ENCODE assay signal across 16 mouse cellular contexts in genomic region chr7:34321119-34321518, GRCm38 (mm10).
"Had no signal": no experiment of that assay in that cellular context is flagged by ENCODE, and none has a peak within 500 bp of the region (broad histone marks: within the 10 kb centered on the region; RNA-seq: fewer than 3 reads in every experiment).

No protein-coding gene starts in this region.

- H3K36me3 ChIP-seq: liver, embryonic 13.5 days; neural tube, embryonic 12.5 days had no signal

- DNase-seq: kidney, adult 2 months; kidney, postnatal 25 days; liver, embryonic 13.5 days; lung, adult 2 months; lung, postnatal 14 days; lung, postnatal 4 days; midbrain, embryonic 14.5 days; retina, postnatal 1 day; right cerebral cortex, postnatal 25 days; thymus, adult 2 months; thymus, postnatal 14 days; thymus, postnatal 4 days had no signal

- H3K9ac ChIP-seq: liver, embryonic 13.5 days; neural tube, embryonic 12.5 days had no signal

- H3K27ac ChIP-seq: kidney, postnatal 0 days; liver, embryonic 13.5 days; neural tube, embryonic 12.5 days had no signal

- H3K4me3 ChIP-seq: liver, embryonic 13.5 days; neural tube, embryonic 12.5 days had no signal

- ATAC-seq: intestine, postnatal 0 days had no signal

- H3K9me3 ChIP-seq: liver, embryonic 13.5 days had no signal

- H3K4me2 ChIP-seq: liver, embryonic 13.5 days; midbrain, embryonic 11.5 days; neural tube, embryonic 12.5 days had no signal

- H3K4me1 ChIP-seq: liver, embryonic 13.5 days had no signal

- H3K27me3 ChIP-seq: liver, embryonic 13.5 days; neural tube, embryonic 12.5 days had no signal
